Mouse (Mus musculus): Measurements from ENCODE around the gene Hbs1l. TPM values are rescaled to one million over a fixed set of nuclear protein-coding genes. Genes with fewer than 3 reads are reported as not detected.

Hbs1l gene
- total RNA-seq, 1 experiment from 2014 or later, result 83.7 TPM

GRCm38 (mm10) chr10:21350531-21351515 is 55.0 kb downstream of the Hbs1l start:
- no peak for ATAC-seq (ENCODE audit: extremely low read depth, insufficient number of reproducible peaks, low FRiP score, poor library complexity, severe bottlenecking)

- no peak for ATAC-seq (ENCODE audit: extremely low read depth, insufficient number of reproducible peaks, low FRiP score, poor library complexity, severe bottlenecking)
Measured at GRCm38 (mm10) chr10:21351766-21352165, 56.0 kb downstream of the Hbs1l start.

GRCm38 (mm10) chr10:21353890-21354289 is 58.1 kb downstream of the Hbs1l start:
- no peak for ATAC-seq (ENCODE audit: extremely low read depth, insufficient number of reproducible peaks, low FRiP score, poor library complexity, severe bottlenecking)

- no peak for ATAC-seq (ENCODE audit: extremely low read depth, insufficient number of reproducible peaks, low FRiP score, poor library complexity, severe bottlenecking)
Measured at GRCm38 (mm10) chr10:21354506-21354905, 58.7 kb downstream of the Hbs1l start.

- no peak for ATAC-seq (ENCODE audit: extremely low read depth, insufficient number of reproducible peaks, low FRiP score, poor library complexity, severe bottlenecking)
Measured at GRCm38 (mm10) chr10:21357986-21358385, 62.2 kb downstream of the Hbs1l start.

- no peak for ATAC-seq (ENCODE audit: extremely low read depth, insufficient number of reproducible peaks, low FRiP score, poor library complexity, severe bottlenecking)
Measured at GRCm38 (mm10) chr10:21359086-21359485, 63.3 kb downstream of the Hbs1l start.

GRCm38 (mm10) chr10:21361871-21362270 is 66.1 kb downstream of the Hbs1l start:
- ATAC-seq (ENCODE audit: extremely low read depth, insufficient number of reproducible peaks, low FRiP score, poor library complexity, severe bottlenecking), result no peak

- ATAC-seq (ENCODE audit: extremely low read depth, insufficient number of reproducible peaks, low FRiP score, poor library complexity, severe bottlenecking), result no peak
Measured at GRCm38 (mm10) chr10:21363297-21363696, 67.5 kb downstream of the Hbs1l start.

GRCm38 (mm10) chr10:21364946-21365345 is 69.2 kb downstream of the Hbs1l start:
- ATAC-seq (ENCODE audit: extremely low read depth, insufficient number of reproducible peaks, low FRiP score, poor library complexity, severe bottlenecking), result no peak

- ATAC-seq (ENCODE audit: extremely low read depth, insufficient number of reproducible peaks, low FRiP score, poor library complexity, severe bottlenecking), result no peak
Measured at GRCm38 (mm10) chr10:21365897-21366296, 70.1 kb downstream of the Hbs1l start.

GRCm38 (mm10) chr10:21366471-21366870 is 70.7 kb downstream of the Hbs1l start:
- ATAC-seq (ENCODE audit: extremely low read depth, insufficient number of reproducible peaks, low FRiP score, poor library complexity, severe bottlenecking), result no peak

- ATAC-seq (ENCODE audit: extremely low read depth, insufficient number of reproducible peaks, low FRiP score, poor library complexity, severe bottlenecking), result no peak
Measured at GRCm38 (mm10) chr10:21367481-21367880, 71.7 kb downstream of the Hbs1l start.

GRCm38 (mm10) chr10:21369586-21369985 is 73.8 kb downstream of the Hbs1l start:
- ATAC-seq (ENCODE audit: extremely low read depth, insufficient number of reproducible peaks, low FRiP score, poor library complexity, severe bottlenecking), result no peak

GRCm38 (mm10) chr10:21372271-21372670 is 76.5 kb downstream of the Hbs1l start:
- no peak for ATAC-seq (ENCODE audit: extremely low read depth, insufficient number of reproducible peaks, low FRiP score, poor library complexity, severe bottlenecking)

GRCm38 (mm10) chr10:21376682-21377473 is 81.1 kb downstream of the Hbs1l start, which contains the start of gene Aldh8a1:
Gene Aldh8a1 (plus strand): TSS chr10:21377291.
- ATAC-seq (ENCODE audit: extremely low read depth, insufficient number of reproducible peaks, low FRiP score, poor library complexity, severe bottlenecking), result no peak

GRCm38 (mm10) chr10:21378196-21378944 is 82.6 kb downstream of the Hbs1l start:
- ATAC-seq (ENCODE audit: extremely low read depth, insufficient number of reproducible peaks, low FRiP score, poor library complexity, severe bottlenecking), result no peak

- ATAC-seq (ENCODE audit: extremely low read depth, insufficient number of reproducible peaks, low FRiP score, poor library complexity, severe bottlenecking), result 0 out of 2 replicates have a peak, but pooled peaks have one; percentile 33
Measured at GRCm38 (mm10) chr10:21382914-21383313, 87.1 kb downstream of the Hbs1l start.

- no peak for ATAC-seq (ENCODE audit: extremely low read depth, insufficient number of reproducible peaks, low FRiP score, poor library complexity, severe bottlenecking)
Measured at GRCm38 (mm10) chr10:21385111-21385663, 89.4 kb downstream of the Hbs1l start.

GRCm38 (mm10) chr10:21389075-21389474 is 93.3 kb downstream of the Hbs1l start:
- ATAC-seq (ENCODE audit: extremely low read depth, insufficient number of reproducible peaks, low FRiP score, poor library complexity, severe bottlenecking), result no peak

All from neutrophil, adult 5-6 weeks (primary cell).